Mouse (Mus musculus) forelimb bud, embryonic 11.5 days (tissue): ENCODE measurements around the gene Wdr34.
"Not testable (repeated sequence)": the region's sequence is repeated elsewhere in the genome, so short reads cannot be mapped to it uniquely, and the experiment has no call there.

Experiments used
- DNase-seq: peaks from one replicate; pipeline ENCODE4 v3.0.0-alpha.2; 2012; ENCODE audit warnings: low read depth, low spot score

Gene Wdr34

GRCm38 (mm10) chr2:30066046-30066901, 17.6 kb upstream of the Wdr34 start:
- DNase-seq, result peak; percentile 96

DNA sequence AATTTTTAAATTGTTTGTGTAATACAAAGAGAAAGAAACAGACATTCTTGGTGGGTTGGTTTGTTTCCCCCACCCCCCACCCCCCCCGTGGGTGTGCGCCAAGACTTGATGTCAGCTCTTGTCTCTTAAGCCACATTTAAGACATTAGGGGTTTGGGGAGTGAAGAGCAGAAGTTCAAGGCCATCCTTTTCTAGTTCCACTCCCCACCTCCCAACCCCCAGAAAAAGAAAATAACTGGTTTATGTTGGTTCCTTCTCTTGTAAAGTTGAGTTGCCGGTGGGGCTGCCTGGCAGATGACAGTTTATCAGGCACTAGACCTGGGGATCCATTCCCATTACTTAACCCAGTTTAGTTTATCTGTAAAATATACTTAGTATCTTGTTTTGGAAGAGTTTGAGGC, 15.6 kb upstream of the Wdr34 start:
- no peak for DNase-seq

GRCm38 (mm10) chr2:30063791-30064190, 15.1 kb upstream of the Wdr34 start:
- DNase-seq, result no peak

DNA sequence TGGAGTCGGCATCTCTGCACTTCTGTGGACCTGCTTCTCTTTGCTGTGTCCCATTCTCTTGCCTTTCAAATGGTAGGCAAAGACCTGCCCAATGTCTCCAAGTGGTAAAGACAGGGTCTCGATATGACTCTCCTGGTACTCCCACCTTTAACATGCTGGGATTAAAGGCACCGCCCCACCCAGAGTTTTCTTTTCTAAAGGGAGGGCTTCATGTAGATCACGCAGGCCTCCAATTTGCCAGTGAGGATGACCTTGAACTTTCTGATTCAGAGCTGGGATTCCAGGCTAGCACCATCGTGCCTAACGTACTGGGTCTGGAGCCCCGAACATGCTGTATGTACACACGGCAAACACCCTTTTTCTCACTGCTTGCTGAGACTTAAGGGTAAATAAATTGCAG, 14.6 kb upstream of the Wdr34 start:
- no peak for DNase-seq

DNA sequence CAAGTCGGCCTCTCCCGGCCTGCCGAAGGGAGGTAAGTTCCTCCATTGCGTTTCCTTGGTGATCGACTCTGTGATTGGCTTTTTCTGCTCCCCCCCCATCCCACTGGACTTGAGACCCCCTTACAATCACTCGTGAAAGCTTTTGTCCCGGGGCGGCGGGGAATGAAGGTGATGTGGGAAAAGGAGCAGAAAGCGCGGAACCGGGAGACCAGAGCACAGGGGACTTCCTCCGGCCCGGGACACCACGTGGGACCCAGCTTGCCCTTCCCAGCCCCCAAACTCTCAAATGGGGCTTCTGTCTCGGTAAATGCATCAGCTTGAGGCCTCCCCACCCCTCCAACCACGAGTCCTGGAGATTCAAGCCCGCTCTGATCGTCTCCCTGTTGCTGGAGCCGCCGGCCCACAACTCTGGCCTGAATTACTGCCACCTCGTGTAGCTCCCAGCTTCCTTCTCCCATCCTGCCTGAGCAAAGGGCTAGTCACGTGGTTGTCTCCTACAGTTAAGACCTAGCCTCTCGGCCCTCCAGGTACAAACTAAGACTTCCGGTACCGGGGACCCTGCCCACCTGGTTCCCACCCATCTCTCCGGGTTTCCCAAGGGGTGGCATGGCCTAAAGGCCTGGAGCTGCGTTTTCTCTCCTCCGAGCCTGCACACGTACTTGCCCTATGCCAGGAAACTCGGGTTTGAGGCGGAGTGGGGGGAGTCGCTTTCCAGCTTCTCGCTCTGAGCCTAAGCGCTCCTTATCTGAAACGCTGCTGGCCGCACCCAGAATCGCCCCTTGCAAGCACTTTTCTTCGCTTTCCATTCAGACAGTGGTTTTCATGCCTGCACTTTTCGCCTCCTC, 13.8 kb upstream of the Wdr34 start:
- peak; percentile 73 for DNase-seq

GRCm38 (mm10) chr2:30061215-30062166, 12.8 kb upstream of the Wdr34 start:
- peak; percentile 74 for DNase-seq

- DNase-seq, result no peak
These were observed 9.7 kb upstream of the Wdr34 start for GRCm38 (mm10) chr2:30058418-30058817.

GRCm38 (mm10) chr2:30057223-30057904, 8.7 kb upstream of the Wdr34 start, which contains the start of gene Set:
Set (plus strand) TSS chr2:30057378.
- no peak for DNase-seq

DNA sequence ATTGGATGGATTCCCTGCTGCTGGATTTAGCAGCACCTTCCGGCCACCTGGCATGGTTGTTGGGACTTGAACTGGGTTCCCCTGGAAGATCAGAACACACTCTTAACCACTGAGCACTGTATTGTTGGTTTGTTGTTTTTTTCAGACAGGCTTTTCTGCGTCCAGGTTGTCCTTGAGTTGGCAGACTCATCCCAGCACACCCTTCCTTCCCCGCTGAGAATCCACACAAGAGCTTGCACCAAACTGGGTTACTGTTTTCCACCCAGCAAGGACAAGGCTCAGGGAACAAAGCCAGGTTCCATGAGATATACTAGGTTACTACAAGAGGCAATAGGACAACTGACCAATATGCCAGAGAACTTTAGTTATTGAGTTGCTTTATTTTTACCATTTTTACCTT, 8.1 kb upstream of the Wdr34 start:
- DNase-seq, result no peak

- DNase-seq, result not testable (repeated sequence)
These were observed 6.6 kb upstream of the Wdr34 start for GRCm38 (mm10) chr2:30055310-30055709.

- DNase-seq, result no peak
These were observed 3.5 kb upstream of the Wdr34 start for GRCm38 (mm10) chr2:30051992-30052761.

GRCm38 (mm10) chr2:30049831-30050230, 1.1 kb upstream of the Wdr34 start:
- no peak for DNase-seq

- no peak for DNase-seq
These were observed 580 bp downstream of the Wdr34 start for GRCm38 (mm10) chr2:30048101-30048501.

DNA sequence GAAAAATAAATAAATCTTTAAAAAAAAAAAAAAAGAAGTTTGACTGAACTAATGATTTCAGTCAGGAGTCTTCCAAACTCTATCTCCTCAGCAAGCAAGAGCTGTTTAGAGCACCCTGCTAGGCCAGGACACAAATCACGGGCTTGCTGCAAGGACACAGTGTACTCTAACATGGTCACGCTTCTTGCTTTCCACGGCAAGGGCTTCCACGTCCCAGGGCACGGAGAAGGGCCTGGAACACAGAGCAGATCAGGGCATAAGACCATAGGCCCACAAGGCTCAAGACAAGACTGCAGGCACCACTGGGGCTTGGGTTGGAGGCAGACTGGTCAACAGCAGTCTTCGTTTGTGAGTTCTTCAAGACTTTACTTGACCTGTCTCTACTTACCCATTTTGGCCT, 1.6 kb downstream of the Wdr34 start:
- no peak for DNase-seq

- DNase-seq, result no peak
These were observed 4.1 kb downstream of the Wdr34 start for GRCm38 (mm10) chr2:30044550-30044949.

DNA sequence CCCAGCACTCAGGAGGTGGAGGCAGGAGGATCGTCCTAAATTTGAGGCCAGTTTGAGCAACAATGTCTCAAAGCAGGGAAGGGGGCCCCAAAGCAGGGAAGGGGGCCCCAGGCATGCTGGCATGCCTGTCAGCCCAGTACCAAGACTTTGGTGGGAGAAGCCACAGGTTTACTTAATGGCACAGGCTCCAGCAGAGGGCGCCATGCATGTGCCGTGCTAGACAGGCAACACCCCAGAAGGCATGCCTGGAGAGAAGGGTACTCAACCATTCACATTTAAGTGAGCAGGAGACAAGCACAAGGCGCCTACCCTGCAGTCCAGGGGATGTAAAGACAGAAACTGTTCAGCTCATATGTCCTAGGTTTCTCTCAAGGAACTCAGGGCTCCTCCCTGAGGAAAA, 6.2 kb downstream of the Wdr34 start:
- DNase-seq, result peak; percentile 75

DNA sequence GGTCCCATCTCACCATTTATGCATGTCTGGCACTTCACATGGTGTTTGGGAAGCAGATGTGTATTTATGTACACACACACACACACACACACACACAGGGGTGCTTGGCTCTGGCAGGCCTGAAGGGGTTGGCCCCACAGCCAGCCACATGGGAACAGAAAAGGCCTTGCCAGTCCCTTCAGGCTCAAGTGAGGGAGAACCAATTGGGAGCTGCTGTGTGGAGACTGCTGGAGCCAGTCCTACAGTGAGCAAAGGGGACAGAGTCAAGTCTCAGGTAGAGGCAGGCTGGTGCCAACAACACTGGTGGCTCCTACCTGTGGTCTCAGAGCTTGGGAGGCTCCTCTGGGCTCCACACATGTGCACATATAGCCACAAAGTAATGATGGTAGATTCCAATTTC, 9.0 kb downstream of the Wdr34 start:
- no peak for DNase-seq

GRCm38 (mm10) chr2:30038370-30038769, 10.3 kb downstream of the Wdr34 start:
- DNase-seq, result no peak

DNA sequence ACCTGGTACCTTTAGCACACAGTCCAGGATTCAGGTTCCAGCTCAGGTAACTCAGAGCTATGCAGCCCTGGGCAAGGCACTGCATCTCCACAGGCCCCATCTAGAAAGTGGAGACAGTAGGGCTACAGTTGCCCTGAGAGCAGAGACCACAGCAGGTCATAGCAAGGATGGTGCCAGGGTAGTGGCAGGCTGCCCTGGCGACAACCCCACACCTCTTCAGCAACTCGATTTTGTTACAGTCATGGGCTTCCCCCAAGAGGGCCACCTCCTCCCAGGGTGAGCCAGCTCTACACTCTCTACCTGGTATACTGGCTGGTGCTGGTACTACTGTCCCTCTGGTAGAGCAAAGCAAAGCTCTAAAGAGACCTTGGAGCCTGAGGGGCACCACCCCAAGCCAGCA, 10.9 kb downstream of the Wdr34 start:
- DNase-seq, result no peak

DNA sequence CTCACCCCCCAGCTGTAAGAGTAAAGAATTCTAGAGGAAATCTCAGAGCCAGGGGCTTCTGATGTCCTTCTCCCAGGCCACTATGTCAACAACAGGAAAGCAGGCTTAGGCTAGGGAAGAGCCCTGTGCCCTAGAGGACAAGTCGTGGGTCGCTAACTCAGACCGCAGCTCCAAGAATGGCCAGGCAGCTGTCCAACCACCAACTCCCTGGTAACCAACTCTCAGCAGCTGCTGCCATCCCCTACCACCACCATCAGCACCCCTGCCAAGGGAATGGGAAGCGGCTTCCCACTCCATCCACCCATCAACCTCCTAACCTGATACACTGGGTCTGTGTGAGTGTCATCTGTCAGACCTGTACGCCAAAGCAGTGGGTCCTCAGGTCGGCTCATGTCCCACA, 15.7 kb downstream of the Wdr34 start:
- no peak for DNase-seq
